Mouse (Mus musculus): Measurements from ENCODE around the gene P4htm.

- TF ChIP-seq ZC3H11A (IDR thresholded peaks at IDR 0.05; ENCODE audit: low read depth, low read length) (no peak), CTCF (IDR thresholded peaks at IDR 0.05 in 2 of 3, conservative IDR thresholded peaks at IDR 0.05 in 1 of 3; ENCODE audit: control insufficient read depth in 1 of 3, insufficient read depth in 1 of 3, low read depth in 2 of 3, low read length in 3 of 3, poor library complexity in 1 of 3, severe bottlenecking in 1 of 3) (no peak), EP300 (IDR thresholded peaks at IDR 0.05; ENCODE audit: low read depth in 1 of 2, low read length in 2 of 2) (no peak), NELFE (IDR thresholded peaks at IDR 0.05; ENCODE audit: low read depth, low read length) (no peak), POLR2A (IDR thresholded peaks at IDR 0.05; ENCODE audit: control insufficient read depth in 1 of 2, insufficient read depth in 1 of 2, low read depth in 1 of 2, low read length in 2 of 2, poor library complexity in 1 of 2) (no peak), RAD21 (IDR thresholded peaks at IDR 0.05; ENCODE audit: low read depth, low read length) (no peak), ETS1 (IDR thresholded peaks at IDR 0.05; ENCODE audit: low read depth, low read length) (no peak), RCOR1 (IDR thresholded peaks at IDR 0.05; ENCODE audit: low read depth, low read length) (no peak), CHD2 (IDR thresholded peaks at IDR 0.05; ENCODE audit: low read length) (no peak), NRF1 (IDR thresholded peaks at IDR 0.05; ENCODE audit: insufficient read depth, low read depth, low read length, poor library complexity, severe bottlenecking) (no peak), UBTF (IDR thresholded peaks at IDR 0.05; ENCODE audit: borderline replicate concordance, insufficient read depth, low read depth, low read length) (no peak), POLR2AphosphoS5 (IDR thresholded peaks at IDR 0.05; ENCODE audit: borderline replicate concordance, low read depth, low read length) (no peak)
These were observed 25.1 kb downstream of the P4htm start for GRCm38 (mm10) chr9:108572321-108572720.
